Mouse (Mus musculus): ENCODE measurements around the gene Tomm70a.

Gene Tomm70a

GRCm38 (mm10) chr16:57120913-57121815 is at the start of gene Tomm70a:
Gene Tomm70a, plus strand, starts transcription at chr16:57121703.
- DNase-seq (ENCODE audit: low spot score in 2 of 2), result peak; percentile 88 to 93

GRCm38 (mm10) chr16:57075986-57076385 is 45.5 kb upstream of the Tomm70a start:
- no peak for DNase-seq (ENCODE audit: low spot score in 2 of 2)

GRCm38 (mm10) chr16:57079577-57079976 is 41.9 kb upstream of the Tomm70a start:
- DNase-seq (ENCODE audit: low spot score in 2 of 2), result no peak

- no peak for DNase-seq (ENCODE audit: low spot score in 2 of 2)
Measured at GRCm38 (mm10) chr16:57092460-57092859, 29.0 kb upstream of the Tomm70a start.

GRCm38 (mm10) chr16:57092911-57093605 is 28.4 kb upstream of the Tomm70a start:
- no peak for DNase-seq (ENCODE audit: low spot score in 2 of 2)

- no peak for DNase-seq (ENCODE audit: low spot score in 2 of 2)
Measured at GRCm38 (mm10) chr16:57098468-57099144, 22.9 kb upstream of the Tomm70a start.

- DNase-seq (ENCODE audit: low spot score in 2 of 2), result no peak
Measured at GRCm38 (mm10) chr16:57099572-57100237, 21.8 kb upstream of the Tomm70a start.

- DNase-seq (ENCODE audit: low spot score in 2 of 2), result no peak
Measured at GRCm38 (mm10) chr16:57101174-57101573, 20.3 kb upstream of the Tomm70a start.

- no peak for DNase-seq (ENCODE audit: low spot score in 2 of 2)
Measured at GRCm38 (mm10) chr16:57106185-57106960, 15.1 kb upstream of the Tomm70a start.

- no peak for DNase-seq (ENCODE audit: low spot score in 2 of 2)
Measured at GRCm38 (mm10) chr16:57116066-57116465, 5.4 kb upstream of the Tomm70a start.

- no peak for DNase-seq (ENCODE audit: low spot score in 2 of 2)
Measured at GRCm38 (mm10) chr16:57117562-57117961, 3.9 kb upstream of the Tomm70a start.

GRCm38 (mm10) chr16:57121816-57122415 is 413 bp downstream of the Tomm70a start:
- DNase-seq (ENCODE audit: low spot score in 2 of 2), result peak in 1 of 2 experiments; percentile 73

- no peak for DNase-seq (ENCODE audit: low spot score in 2 of 2)
Measured at GRCm38 (mm10) chr16:57122682-57123445, 1.4 kb downstream of the Tomm70a start.

- DNase-seq (ENCODE audit: low spot score in 2 of 2), result no peak
Measured at GRCm38 (mm10) chr16:57126268-57126667, 4.8 kb downstream of the Tomm70a start.

- no peak for DNase-seq (ENCODE audit: low spot score in 2 of 2)
Measured at GRCm38 (mm10) chr16:57127825-57128224, 6.3 kb downstream of the Tomm70a start.

- DNase-seq (ENCODE audit: low spot score in 2 of 2), result no peak
Measured at GRCm38 (mm10) chr16:57130752-57131400, 9.4 kb downstream of the Tomm70a start.

- no peak for DNase-seq (ENCODE audit: low spot score in 2 of 2)
Measured at GRCm38 (mm10) chr16:57131544-57131943, 10.0 kb downstream of the Tomm70a start.

GRCm38 (mm10) chr16:57132326-57132725 is 10.8 kb downstream of the Tomm70a start:
- DNase-seq (ENCODE audit: low spot score in 2 of 2), result no peak

GRCm38 (mm10) chr16:57133611-57134010 is 12.1 kb downstream of the Tomm70a start:
- no peak for DNase-seq (ENCODE audit: low spot score in 2 of 2)

Data from spleen, postnatal 4 days (tissue).